Mouse (Mus musculus) B cell, adult (primary cell): ENCODE data around the gene Pdss2. TPM values are rescaled to one million over a fixed set of nuclear protein-coding genes. Genes with fewer than 3 reads are reported as not detected.

ENCODE experiments used
- total RNA-seq: library from RNA; stranded (reverse); gene quantifications from 4 replicates; pipeline ENCODE4 v1.2.4, GENCODE M21; 2023; ENCODE audit not compliant: inconsistent age

Pdss2 gene
- total RNA-seq = 11.9 to 15.3 TPM (median 12.2 TPM) in 4 replicates

DNA sequence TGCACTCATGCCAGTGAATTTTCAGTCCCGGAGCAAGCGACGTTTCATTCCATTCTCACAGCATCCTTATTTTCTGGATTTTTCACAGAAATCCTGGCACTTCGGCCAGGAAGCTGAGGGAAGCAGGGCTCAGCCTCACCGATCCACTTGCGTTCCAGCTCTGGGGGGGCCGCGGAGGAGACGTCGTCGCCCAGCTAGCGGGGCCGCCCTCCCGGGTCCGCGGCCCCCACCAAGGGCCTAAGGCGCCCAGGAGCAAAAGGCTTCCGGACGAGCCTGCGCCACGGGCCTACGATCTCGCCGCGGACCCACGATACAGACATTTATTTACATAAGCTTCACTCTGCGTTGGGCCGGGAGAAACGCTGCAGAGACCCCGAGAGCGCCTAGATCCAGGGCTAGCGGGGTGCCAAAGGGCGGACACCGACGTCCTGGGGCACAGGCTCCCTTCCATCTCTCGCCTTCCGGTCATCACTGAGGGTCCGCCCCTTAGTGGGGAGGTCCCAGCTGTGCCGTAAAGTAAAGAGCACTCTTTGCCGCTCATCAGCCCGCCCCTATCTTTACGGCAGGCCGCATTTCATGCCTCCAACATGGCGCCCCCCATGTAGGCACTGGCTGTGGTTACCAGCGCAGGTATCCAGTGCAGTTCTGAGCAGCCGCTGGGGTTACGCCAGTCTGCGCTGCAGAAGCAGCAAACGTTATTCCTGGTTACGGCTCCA lies at the start of gene Pdss2:
Gene Pdss2 (plus strand): TSS at position 577 of the 716 bp plus-strand sequence.

DNA sequence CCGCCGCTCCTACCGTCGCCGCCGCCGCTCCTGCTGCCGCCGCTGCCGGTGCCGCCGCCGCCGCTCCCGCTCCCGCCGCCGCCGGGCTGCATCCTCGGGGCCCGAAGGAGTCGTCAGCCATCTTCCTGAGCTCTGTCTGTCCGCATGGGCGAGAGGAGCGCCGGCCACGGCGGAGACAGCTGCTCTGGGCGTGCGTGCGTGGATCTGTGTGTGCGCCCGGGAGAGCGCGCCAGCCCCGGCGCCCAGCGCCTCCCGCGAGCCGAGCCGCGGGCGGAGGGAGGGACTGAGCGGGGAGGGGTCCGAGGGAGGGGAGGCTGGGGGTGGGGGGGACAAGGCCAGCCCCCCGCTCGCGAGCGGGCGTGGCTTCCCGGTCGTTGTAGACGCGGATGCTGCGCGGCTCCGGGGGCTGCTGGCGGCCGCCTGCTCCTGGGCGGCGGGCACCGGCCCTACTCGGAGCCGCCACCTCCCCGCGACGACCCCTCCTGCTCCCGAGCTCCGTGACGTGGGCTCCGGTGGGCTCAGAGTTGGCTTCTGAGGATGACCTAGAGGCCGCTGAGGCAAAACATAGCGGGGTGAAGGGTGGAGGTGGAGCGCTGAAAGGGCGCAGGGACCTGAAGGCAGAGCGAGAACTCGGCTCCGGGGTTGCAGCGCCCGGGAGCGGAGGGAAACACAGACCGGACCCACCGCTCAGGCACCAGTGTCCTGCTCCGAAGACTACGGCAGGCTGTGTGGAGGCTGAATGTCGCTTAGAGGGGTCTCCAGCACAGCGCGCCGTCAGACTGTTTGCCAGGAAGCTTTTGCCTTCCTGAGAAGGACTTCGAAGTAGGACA lies 46.7 kb upstream of the Pdss2 start, which contains the start of the genes Sobp and 9030612E09Rik:
Gene Sobp (minus strand): TSS at position 205 of the 830 bp plus-strand sequence.
Gene 9030612E09Rik (plus strand): TSS at position 379 of the 830 bp plus-strand sequence.

DNA sequence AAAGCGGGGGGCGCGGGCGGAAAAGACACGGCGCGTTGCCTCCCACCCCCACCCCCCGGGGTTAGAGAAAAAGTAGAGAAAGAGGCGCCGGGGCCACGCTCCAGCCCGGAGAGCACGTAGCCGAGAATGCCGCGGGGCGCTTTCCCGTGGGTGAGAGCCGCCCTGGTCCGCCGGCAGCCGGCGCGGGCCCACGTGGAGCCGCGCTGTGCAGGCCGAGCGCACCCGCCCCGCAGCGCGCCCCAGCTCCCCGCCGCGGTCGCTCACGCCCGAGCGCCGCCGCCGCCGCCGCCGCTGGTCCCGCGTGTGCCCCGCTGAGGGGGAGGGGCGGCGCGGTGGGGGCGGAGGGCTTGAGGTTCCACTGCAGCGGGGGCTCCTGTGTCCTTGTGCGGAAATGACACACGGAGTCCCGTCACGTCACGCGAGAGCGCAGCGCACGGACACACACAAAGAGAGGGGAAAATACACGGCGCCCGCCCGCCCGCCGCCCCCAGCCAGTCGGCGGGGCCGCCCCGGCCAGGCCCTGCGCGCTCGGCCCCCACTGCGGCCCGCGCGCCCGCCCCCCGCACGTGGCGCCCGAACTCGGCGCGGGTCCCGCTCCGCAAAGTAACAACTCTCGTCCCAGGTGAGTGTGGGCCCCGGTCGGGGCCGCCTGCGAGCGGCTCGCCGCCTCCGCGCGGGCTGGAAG lies 257.6 kb downstream of the Pdss2 start, which contains the start of gene Bend3:
Gene Bend3 (plus strand): TSS at position 81 of the 685 bp plus-strand sequence.

Other genes with a start within 250 kb of the Pdss2 start
- gene Sobp, start 47.0 kb upstream of the Pdss2 start, total RNA-seq = not detected in 4 replicates
- not detected in 4 replicates for gene 9030612E09Rik, start 46.8 kb upstream of the Pdss2 start, total RNA-seq